Mouse (Mus musculus) megakaryocyte, embryonic 14.5 days (primary cell): ENCODE results near the gene Ccser1. TPM values are rescaled to one million over a fixed set of nuclear protein-coding genes. Genes with fewer than 3 reads are reported as not detected.
"Not testable (repeated sequence)": the region's sequence is repeated elsewhere in the genome, so short reads cannot be mapped to it uniquely, and the experiment has no call there.

ENCODE experiments used
- H3K27me3 ChIP-seq: replicated peaks from 2 replicates; pipeline ENCODE3; 2012; ENCODE audit warnings: inconsistent platforms
- H3K36me3 ChIP-seq: replicated peaks from 2 replicates; pipeline ENCODE3; 2012; ENCODE audit warnings: low read length, inconsistent platforms, mixed read lengths
- H3K4me1 ChIP-seq: 2 replicates; pipeline ENCODE4 v1.6.1; 2012; ENCODE audit warnings: inconsistent platforms
- H3K4me3 ChIP-seq: replicated peaks from 2 replicates; pipeline ENCODE3; 2012; ENCODE audit warnings: moderate library complexity, mild to moderate bottlenecking, inconsistent platforms
- H3K9me3 ChIP-seq: 2 replicates; pipeline ENCODE4 v1.6.1; 2012; ENCODE audit warnings: inconsistent platforms
- FLI1 ChIP-seq: IDR thresholded peaks from 2 replicates; pipeline ENCODE4 v1.6.1; 2012; ENCODE audit warnings: low read length, inconsistent platforms, mixed read lengths
- GATA1 ChIP-seq: IDR thresholded peaks from 3 replicates; pipeline ENCODE4 v1.6.1; 2012; ENCODE audit warnings: mixed read lengths, low read length, inconsistent platforms, borderline replicate concordance
- polyA plus RNA-seq: library from polyadenylated mRNA; stranded (reverse); fragments of >175 nt; gene quantifications from 2 replicates; pipeline ENCODE4 v1.2.3, GENCODE M21; 2012; ENCODE audit warnings: low replicate concordance; ENCODE audit not compliant: insufficient read depth

Ccser1 gene
- polyA plus RNA-seq, 1 experiment = 0.15 TPM

DNA sequence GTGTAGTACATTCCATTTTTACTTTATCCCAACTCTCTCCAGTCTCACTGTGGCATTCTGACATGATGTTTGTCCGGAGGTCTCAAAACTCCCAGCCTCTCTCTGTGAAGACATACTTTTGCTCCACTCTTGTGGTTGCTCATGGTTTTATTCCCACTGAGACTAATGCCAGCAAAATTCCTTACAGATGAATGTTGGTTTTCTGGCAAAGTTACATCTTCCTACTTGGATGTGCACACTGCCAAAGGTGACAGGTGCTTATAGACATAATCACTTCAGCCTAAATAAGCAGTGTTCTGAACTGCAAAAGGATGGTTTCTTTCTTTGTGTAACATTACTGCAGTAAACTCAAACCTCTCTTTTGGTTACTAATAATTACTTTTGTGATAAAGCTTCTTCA, 696.2 kb downstream of the Ccser1 start:
- Histone ChIP-seq H3K4me1 (no peaks in the 10 kb centered on the region), H3K27me3 (no peaks in the 10 kb centered on the region), H3K4me3 (no peak overlapping the region), H3K9me3 (no peaks in the 10 kb centered on the region), H3K36me3 (no peaks in the 10 kb centered on the region)
- TF ChIP-seq FLI1 (no peak), GATA1 (no peak)

DNA sequence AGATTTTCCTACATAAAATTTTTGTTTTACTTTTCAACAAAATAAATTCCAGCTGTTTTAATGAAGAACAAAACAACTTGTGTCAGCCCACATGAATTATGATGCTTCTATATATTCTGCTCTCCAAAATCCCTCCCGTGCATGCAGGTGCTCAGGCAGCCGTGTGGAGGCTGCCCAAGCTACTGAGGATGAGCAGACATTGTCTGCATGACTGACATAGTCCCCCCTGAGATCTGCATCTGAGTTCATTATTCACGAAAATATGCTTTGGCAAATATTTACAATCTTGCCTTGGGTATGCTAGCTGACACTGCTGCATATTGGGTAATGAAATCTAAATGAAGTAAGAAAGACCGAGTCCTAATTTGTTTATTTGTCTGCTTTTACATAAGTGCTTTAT, 718.1 kb downstream of the Ccser1 start:
- Histone ChIP-seq H3K27me3 (no peaks in the 10 kb centered on the region), H3K9me3 (no peaks in the 10 kb centered on the region), H3K36me3 (no peaks in the 10 kb centered on the region), H3K4me3 (no peak overlapping the region), H3K4me1 (no peaks in the 10 kb centered on the region)
- TF ChIP-seq GATA1 = no peak

GRCm38 (mm10) chr6:61902715-61903114, 722.6 kb downstream of the Ccser1 start:
- H3K4me1 ChIP-seq = no peaks in the 10 kb centered on the region
- no peak for TF ChIP-seq FLI1
- no peak for TF ChIP-seq GATA1
- no peaks in the 10 kb centered on the region for H3K36me3 ChIP-seq
- H3K9me3 ChIP-seq = no peaks in the 10 kb centered on the region
- no peak overlapping the region for H3K4me3 ChIP-seq
- no peaks in the 10 kb centered on the region for H3K27me3 ChIP-seq

DNA sequence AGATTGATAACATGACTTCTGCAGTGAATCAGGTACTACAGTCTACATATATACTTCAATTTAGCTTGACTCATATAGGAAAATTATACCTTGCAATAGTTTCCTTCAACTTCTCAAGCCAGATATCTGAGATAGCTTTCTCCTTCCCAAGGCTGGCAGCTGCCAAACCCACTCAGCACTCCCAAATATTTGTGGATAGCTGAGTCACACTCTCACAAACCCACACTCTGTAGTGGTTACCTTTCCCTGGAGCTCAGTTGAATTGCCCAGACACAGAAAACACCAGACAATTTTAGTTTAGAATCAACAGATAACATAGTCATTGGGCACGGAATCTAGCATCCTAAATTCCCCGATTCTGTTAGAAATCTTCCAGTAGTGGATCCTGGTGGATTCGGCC, 732.8 kb downstream of the Ccser1 start:
- Histone ChIP-seq H3K4me3 (no peak overlapping the region), H3K9me3 (0 out of 2 replicates have a peak, but pooled peaks cover 2% of the 10 kb centered on the region), H3K4me1 (no peaks in the 10 kb centered on the region), H3K36me3 (no peaks in the 10 kb centered on the region), H3K27me3 (no peaks in the 10 kb centered on the region)
- TF ChIP-seq FLI1 (no peak), GATA1 (no peak)

GRCm38 (mm10) chr6:61931622-61932021, 751.5 kb downstream of the Ccser1 start:
- no peaks in the 10 kb centered on the region for H3K36me3 ChIP-seq
- H3K4me3 ChIP-seq = no peak overlapping the region
- TF ChIP-seq FLI1 (no peak), GATA1 (no peak)
- H3K4me1 ChIP-seq = no peaks in the 10 kb centered on the region
- no peaks in the 10 kb centered on the region for H3K9me3 ChIP-seq
- no peaks in the 10 kb centered on the region for H3K27me3 ChIP-seq

- no peak for TF ChIP-seq FLI1
- TF ChIP-seq GATA1 = no peak
- H3K4me1 ChIP-seq = no peaks in the 10 kb centered on the region
- H3K4me3 ChIP-seq = no peak overlapping the region
- no peaks in the 10 kb centered on the region for H3K9me3 ChIP-seq
- H3K36me3 ChIP-seq = no peaks in the 10 kb centered on the region
- H3K27me3 ChIP-seq = no peaks in the 10 kb centered on the region
Observed at GRCm38 (mm10) chr6:61936656-61937055, 756.5 kb downstream of the Ccser1 start.

DNA sequence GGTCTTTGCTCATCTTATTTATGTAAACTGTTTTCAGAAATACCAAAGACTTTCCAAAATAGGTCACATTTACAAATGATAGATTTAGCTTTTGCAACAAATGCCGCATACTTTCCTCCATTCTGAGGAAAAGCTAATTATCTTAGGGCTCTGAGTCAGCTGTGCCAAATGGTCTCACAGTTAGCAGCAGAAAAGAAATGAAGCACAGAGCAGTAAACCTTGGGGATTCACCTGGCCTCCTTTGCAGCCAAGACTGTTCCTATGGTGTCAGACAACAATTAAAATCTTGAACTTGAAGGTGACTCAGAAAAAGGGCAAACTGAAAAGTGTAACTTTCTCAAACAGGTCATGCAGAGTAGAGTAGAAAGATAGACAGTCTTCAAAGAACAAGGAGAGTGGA, 759.1 kb downstream of the Ccser1 start:
- H3K27me3 ChIP-seq = no peaks in the 10 kb centered on the region
- H3K4me1 ChIP-seq = no peaks in the 10 kb centered on the region
- H3K4me3 ChIP-seq = no peak overlapping the region
- H3K36me3 ChIP-seq = no peaks in the 10 kb centered on the region
- H3K9me3 ChIP-seq = no peaks in the 10 kb centered on the region
- no peak for TF ChIP-seq FLI1
- no peak for TF ChIP-seq GATA1

DNA sequence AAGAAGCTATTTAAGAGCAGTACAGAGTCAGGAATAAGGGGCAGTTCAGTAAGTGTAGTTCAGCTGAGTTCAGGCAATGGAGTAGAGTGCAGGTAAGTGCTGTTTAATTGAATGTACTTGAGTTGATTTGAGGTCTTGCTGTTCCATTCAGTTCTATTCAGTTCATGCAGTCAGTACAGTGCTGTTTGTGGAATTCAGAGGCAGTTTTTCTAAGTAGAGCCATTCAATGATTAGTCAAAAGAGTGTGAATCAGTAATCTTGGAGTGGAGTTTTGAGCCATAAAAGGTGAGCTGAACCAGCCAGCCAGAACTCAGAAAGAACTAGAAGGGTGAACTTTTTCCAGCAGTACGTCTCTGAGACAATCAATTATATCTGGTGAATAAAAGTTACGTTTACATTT, 773.6 kb downstream of the Ccser1 start:
- Histone ChIP-seq H3K9me3 (no peaks in the 10 kb centered on the region), H3K4me1 (no peaks in the 10 kb centered on the region), H3K27me3 (no peaks in the 10 kb centered on the region), H3K4me3 (no peak overlapping the region), H3K36me3 (no peaks in the 10 kb centered on the region)
- TF ChIP-seq GATA1 (no peak), FLI1 (no peak)

DNA sequence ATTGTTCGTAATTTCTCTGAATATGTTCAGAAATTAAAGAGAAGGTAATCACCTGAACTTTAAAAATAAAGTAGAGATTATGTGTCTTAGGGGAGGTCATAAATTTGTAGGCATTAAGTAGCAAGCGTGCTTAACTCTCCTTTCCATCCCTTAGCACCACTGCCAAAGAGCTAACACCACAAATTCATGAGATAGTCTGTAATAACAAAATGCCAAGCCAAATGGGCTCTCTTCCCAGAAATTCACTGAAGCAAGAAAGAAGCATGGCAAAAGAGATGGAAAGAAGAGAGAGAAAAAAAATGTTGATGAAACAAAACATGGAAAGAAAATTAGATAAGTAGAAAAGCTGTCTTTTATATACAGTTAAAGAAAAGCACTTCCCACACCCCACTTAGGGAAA, 796.8 kb downstream of the Ccser1 start:
- Histone ChIP-seq H3K36me3 (no peaks in the 10 kb centered on the region), H3K27me3 (no peaks in the 10 kb centered on the region), H3K9me3 (no peaks in the 10 kb centered on the region), H3K4me3 (no peak overlapping the region), H3K4me1 (no peaks in the 10 kb centered on the region)
- TF ChIP-seq FLI1 (no peak), GATA1 (no peak)

GRCm38 (mm10) chr6:61978379-61978778, 798.3 kb downstream of the Ccser1 start:
- no peaks in the 10 kb centered on the region for H3K27me3 ChIP-seq
- H3K4me1 ChIP-seq = no peaks in the 10 kb centered on the region
- TF ChIP-seq FLI1 (no peak), GATA1 (no peak)
- H3K4me3 ChIP-seq = no peak overlapping the region
- H3K9me3 ChIP-seq = no peaks in the 10 kb centered on the region
- no peaks in the 10 kb centered on the region for H3K36me3 ChIP-seq

DNA sequence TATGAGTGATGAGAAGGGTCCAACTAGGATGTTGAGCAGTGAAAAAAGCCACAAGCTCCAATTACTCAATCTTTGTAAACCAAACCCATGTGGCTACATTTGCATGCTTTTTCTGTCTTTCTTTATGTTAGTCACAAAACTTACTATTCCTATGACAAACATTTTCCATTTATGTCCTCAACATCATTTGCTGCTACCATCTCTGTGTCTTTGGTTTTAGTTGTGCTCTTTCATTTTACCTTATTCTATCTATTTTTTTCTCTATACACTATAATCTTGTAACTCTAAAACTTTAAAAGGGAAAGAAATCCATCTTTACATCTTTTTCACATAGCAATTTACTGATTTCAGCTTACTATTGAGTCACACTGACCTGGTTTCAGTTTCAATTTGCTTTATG, 834.2 kb downstream of the Ccser1 start:
- no peak for TF ChIP-seq GATA1
- TF ChIP-seq FLI1 = no peak
- H3K9me3 ChIP-seq = no peaks in the 10 kb centered on the region
- no peaks in the 10 kb centered on the region for H3K4me1 ChIP-seq
- no peaks in the 10 kb centered on the region for H3K27me3 ChIP-seq
- no peaks in the 10 kb centered on the region for H3K36me3 ChIP-seq
- no peak overlapping the region for H3K4me3 ChIP-seq

DNA sequence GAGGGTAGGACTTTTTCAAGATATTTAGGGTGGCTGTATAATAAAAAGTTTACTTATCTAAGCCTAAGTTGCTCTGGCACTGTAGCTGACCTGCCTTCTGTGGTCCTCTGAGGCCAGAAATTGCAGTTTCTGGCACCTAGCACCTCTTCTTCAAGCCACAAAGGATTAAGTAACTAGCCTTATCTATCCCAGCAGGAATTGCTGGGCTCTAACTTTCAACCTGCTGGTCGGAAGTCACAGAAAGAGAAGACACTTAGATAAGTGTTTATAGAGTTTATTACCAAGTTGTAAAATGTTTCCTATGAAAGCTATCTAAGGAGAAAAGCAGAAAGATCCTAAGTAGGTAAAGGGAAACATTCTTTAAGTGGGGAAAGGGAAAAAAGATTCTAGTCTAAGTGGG, 864.3 kb downstream of the Ccser1 start:
- TF ChIP-seq FLI1 (no peak), GATA1 (no peak)
- no peaks in the 10 kb centered on the region for H3K27me3 ChIP-seq
- no peaks in the 10 kb centered on the region for H3K36me3 ChIP-seq
- no peaks in the 10 kb centered on the region for H3K9me3 ChIP-seq
- H3K4me3 ChIP-seq = no peak overlapping the region
- no peaks in the 10 kb centered on the region for H3K4me1 ChIP-seq

GRCm38 (mm10) chr6:62045042-62045441, 864.9 kb downstream of the Ccser1 start:
- not testable (repeated sequence) for H3K4me1 ChIP-seq, H3K9me3 ChIP-seq, H3K4me3 ChIP-seq

More at GRCm38 (mm10) chr6:62045042-62045441, 864.9 kb downstream of the Ccser1 start:
- H3K27me3 ChIP-seq, H3K36me3 ChIP-seq: not testable (repeated sequence)
